Mouse (Mus musculus) adrenal gland (tissue): ENCODE data around the gene Mrps11.

Experiments
- intact Hi-C: fragments of 180-260 bp; cut with DNase I; formaldehyde crosslinking; loops from one replicate; pipeline ENCODE4 v1.15.1; 2025

Mrps11 gene

DNA sequence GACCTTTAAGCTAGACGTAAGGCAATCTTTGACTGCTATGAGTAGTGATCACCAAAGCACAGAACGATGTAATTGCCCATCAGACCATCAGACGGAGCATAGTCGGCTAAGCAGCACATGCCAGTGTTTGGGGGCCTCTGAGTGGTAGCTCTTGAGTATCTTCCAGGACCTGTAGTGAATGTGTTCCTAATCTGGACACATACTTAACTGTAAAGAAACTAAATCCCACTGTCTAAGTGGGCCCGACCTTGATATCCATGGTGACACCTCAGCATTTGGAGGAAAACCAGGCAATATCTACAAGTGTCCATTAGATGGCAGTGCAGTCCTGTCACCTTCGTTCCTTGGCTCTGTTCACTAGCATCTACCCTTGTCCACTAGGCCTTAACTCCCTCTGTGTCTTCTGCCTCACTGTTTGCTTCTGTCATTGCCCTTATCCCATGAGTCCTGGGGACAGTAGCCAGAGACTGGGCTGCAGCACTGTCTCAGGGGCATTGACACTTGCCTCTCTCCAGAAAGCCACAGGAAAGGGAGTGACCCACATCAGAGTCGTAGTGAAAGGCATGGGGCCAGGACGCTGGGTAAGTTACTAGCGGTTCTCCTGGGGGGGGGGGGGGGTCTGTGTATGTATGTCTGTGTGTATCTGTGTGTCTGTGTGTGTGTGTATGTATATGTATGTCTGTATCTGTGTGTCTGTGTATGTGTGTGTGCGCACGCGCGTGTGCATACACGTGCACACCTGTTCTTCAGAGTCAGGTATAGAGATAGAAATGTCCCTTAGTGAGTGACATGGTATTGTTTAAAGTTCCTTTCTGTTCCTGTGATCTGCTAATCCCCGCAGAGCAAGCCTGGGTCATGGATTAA, 8.7 kb downstream of the Mrps11 start:
- intact Hi-C loops: loop anchor here (2.0 to 10.0 kb wide), 2 partner anchors 99 to 293 kb away; no protein-coding TSS in a partner anchor

DNA sequence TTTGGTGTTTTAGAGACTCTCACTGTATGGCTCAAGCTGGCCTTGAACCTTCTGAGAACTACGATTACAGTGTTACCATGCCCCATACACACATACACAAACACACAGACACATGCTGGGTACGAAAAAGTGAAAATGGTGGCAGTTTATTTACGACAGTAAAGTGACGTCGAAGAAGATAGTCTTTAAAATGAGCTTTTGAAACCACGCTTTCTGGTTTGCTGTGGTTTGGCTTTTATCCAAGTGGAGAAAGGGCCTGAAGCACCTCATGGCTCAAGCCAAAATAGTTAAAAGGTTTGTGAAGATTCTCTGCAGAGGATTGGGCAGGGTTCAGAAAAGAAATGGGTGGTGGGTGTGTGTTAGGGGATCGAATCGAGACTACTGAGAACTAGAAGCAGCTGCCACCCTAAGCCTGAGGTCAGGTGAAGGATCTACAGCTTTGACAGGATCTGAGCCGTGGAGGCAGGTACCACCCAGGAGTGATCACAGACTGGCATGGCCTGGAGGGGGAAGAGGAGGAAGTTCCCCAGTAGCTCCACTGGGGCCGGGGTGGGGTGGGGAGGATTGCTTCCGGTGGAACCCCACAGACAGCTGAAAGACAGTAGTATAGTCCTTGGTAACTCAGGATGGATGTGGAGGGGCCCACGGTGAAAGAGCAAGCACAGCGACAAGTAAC, 11.1 kb downstream of the Mrps11 start:
- intact Hi-C loops: loop anchor here (2.0 to 10.0 kb wide), 2 partner anchors 53 to 291 kb away; partner anchors contain the start of gene Det1

DNA sequence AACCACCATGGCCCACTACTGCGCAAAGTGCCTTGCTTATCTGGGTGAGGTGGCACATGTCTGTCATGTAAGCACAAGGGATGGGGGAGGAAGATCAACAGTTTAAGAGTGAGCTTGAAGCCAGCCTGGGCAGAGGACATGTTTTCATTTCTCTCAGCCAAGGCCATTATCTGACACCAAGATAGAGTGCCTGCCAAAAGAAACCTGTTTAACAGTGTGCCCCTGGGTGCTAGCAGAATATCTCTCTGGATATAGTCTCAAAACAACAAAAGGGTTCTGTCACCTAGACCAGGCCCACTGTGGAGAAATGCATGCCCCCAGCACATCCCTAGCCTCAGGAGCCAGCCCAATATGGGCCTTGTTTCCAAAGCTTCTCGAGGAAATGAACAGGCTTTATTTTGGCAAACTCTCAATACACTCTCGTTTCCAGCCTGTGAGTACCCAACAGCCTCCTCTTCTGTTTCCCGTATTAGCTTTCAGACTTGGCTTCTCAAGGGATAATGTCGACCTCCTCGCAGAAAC, 11.7 kb downstream of the Mrps11 start:
- intact Hi-C loops: loop anchor here (2.0 to 10.0 kb wide), 2 partner anchors 52 to 290 kb away; partner anchors contain the start of gene Det1

DNA sequence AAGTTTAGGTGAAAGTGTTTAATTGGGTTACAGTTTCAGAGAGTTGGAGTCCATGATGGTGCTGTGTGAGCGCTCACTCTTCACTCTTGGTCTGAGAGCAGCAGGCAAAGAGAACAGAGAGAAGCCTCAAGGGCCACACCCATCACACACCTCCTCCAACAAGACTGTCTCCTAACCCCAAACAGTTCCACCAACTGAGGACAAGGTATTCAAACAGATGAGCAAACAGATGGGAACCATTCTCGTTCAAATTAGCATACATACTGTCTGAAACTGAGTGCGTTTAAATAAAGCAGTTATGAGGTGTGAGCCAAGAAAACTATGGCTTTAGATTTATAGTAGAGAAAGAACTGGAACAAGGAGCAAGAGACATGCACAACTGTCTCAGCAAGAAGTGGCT, 13.7 kb downstream of the Mrps11 start:
- intact Hi-C loops: loop anchor here (10.0 kb wide), 1 partner anchor 288 kb away; no protein-coding TSS in a partner anchor

DNA sequence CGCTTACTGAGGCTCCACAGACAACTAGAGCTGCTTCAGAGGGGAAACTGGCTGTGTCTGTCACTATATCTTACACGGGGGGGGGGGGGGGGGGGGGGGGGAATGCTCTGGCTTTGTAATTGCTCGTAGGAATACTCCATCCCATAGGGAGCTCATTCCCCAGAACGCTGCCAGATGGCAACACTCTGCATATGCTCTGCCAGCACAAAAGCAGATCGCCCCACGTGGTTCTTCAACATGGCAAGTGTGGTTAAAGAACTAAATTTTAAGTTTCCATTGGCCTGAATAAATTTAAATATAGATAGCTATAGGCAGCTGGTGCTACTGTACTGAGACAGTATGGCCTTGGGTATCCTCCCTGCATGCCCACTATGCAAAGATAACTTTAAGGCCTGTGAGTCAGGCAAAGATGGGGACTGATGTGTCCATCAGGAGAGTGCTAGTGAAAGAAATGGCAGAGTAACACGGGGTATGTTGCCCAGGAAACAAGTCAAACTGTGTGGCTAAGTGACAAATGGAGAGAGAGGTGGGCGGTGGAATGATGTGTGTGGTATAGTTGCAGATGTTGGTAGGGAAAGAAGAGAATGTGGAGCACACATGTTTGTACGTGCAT, 15.0 kb downstream of the Mrps11 start:
- intact Hi-C loops: loop anchor here (10.0 kb wide), 1 partner anchor 287 kb away; no protein-coding TSS in a partner anchor

DNA sequence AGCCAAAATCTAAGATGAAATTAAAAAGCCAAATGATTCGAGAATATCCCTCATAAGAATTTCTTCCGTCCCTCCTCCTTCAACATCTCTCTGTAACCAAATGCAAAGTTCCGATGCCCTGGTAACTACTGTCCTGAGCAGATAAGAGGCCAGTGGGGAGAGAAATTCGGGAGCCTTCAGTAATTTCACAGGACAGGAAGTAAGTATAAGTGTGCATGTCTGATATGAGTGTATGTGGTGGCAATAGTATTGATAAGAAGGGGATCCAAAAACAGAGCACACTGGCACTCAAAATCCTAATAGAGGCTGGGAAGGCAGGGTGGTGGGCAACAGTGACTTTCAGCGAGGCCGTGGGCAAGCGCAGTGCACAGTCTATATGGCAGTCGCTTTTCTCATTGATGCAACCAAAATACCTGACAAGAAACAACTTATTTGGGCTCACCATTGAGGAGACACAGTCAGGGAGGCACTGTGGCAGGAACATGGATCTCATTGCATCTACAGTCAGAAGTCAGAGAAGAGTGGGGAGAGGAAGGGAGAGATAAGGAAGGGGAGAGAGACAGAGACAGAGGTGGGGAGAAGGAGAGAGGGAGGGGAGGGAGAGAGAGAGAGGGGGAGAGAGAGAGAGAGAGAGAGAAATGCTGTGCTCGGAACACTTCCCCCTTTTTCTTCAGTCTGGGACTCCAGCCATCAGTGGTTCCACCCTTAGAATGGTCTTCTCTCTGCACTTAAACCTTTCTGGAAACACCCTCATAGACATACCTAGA, 17.0 kb downstream of the Mrps11 start:
- intact Hi-C loops: loop anchor here (10.0 kb wide), 1 partner anchor 285 kb away; no protein-coding TSS in a partner anchor

DNA sequence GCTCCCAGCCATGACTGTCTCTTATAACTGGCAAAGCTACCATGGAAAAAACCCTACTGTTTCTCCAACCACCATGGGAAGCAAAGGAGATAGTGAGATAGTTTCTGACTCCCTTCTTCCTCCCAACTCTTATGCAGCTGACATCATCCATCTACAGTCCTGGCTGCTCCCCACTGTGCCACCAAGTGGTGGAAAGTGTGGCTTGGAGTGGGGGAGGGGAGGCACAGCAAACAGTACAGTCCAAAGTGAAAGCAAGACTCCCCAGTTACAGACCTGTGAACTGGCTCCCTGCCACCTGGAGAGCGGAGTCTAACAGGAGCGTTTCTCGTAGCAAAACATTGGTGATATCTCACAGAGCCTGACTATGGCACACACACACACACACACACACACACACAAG, 20.9 kb downstream of the Mrps11 start:
- intact Hi-C loops: no loop called here

DNA sequence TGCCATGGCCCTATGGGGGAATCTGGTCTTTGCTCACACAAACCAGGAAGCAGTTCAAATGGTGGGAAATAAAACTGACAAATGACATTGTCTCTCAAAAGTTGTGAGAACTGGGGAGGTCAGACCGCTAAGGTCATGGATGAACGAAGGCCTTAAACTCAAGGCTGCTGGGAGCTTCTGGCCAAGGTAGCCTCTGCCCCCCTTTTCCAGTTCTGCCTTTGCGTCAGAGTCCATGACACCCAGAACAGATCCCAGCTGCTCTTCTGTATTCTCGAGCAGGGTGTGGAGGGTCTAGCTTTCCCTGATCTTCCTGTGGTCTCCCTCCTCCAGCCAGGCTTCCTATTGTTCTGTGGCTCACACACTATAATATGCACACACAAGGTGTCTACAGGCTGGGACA, 24.3 kb downstream of the Mrps11 start:
- intact Hi-C loops: no loop called here

DNA sequence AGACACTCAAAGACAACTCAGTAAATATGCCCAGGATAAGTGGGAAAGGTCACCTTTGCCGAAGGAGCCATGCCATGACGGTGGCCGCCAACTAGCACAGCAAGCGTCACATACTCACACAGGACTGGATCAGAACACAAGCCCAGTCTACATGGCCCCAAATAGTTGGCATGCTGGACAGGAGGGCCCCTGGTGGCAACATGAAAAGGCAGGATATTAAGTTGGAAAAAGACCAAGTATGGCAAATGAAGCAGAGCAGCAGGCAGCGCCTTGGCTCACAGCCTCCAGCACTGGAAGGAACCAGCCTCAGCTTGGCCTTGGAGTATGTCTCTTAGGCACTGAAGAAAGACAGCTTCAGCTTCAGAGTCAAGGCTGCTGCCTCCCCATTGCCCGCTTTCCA, 30.9 kb downstream of the Mrps11 start:
- intact Hi-C loops: no loop called here

DNA sequence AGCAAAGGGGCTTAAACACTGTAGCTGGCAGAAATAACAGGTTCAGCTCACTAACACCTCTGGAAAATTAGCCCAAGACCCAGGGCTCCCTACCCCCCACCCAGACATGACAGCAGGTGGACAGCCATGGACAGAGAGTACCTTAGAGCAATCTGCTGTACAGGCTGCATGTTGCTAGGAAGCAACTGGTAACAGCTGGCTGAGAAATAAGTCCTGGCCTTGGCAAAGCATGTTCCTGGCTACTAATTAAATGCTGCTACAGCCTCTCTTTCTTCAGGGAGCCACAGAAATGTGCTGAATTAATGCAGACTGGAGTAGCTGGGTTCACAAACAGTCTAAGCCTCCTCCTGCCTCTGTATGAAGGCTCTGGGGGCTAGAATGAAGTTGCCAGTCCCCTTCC, 31.8 kb downstream of the Mrps11 start:
- intact Hi-C loops: no loop called here

DNA sequence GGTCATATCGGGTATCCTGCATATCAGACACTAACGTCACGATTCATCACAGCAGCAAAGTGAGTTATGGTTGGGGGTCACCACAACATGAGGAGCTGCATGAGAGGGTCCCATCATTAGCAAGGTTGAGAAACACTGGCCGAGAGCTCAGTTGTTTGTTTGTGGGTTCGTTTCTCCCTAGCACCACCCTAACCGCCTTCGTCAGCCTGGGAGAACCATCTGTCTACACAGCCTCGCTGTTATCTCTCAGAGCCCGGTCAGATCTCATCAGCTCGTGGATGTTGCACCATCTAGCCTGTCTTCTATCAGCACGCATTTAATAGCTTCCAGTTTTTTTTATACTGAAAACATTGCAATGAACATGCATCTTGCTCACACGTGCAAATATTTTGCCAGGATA, 35.4 kb downstream of the Mrps11 start:
- intact Hi-C loops: no loop called here

DNA sequence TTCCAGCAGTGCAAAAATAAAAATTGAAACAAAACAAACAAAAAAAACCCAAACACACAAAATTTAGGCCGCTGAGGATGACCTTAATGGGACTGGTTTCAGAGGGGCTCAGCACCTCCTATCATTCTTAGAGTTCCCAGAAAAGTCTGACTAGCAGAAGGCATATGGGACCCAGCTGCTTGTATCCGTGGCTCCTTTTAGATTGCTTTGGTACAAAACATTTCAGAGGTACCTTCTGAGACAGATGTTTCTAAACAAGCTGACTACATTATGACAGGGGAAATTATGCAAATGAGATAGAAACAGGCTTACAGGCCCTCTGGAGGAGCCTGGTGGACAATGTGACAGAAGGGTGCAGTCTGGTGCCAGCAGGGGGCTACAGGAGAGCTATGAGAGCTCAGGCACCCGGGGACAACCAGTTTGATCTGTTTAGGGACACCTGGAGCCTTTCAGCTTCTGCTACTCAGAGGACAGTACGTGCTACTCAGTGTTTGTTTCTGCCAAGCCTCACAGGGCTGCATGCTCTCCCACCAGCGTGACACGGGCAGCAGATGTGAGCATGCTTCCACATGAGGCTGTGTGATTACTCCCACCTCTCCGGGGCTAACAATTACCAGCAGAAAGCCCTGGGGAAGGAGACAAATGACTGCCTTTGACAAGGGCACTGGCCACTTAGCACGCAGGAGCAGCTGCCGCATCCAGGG, 43.9 kb downstream of the Mrps11 start:
- intact Hi-C loops: no loop called here

DNA sequence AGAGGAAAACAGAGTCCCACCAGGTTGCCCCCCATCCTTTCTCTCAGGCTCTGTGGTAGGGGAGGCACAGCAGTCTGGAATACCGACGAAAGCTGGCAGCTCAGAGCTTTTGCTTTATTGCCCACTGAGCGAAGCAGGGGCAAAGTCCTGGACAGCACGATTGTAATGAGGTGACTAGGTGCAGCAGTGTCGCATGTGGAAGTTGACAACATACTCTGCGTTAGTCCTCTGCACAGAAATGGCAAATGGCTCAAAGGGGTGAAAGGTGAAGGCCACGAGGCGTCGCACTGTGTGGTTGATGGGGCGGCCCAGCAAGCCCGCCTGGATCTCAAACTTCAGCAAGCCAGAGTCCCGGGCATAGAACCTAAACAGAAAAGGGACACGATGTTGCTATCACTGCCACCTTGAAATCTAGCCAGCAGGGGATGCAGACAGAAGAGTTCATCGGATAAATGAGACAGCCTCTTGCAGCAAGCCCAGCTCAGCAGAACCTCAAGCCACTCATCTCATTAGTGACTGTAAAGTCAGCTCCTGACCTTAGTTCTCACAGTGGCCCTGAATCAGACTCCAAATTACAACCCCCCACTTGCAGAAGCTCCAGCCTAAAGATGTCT, 44.9 kb downstream of the Mrps11 start:
- intact Hi-C loops: no loop called here

DNA sequence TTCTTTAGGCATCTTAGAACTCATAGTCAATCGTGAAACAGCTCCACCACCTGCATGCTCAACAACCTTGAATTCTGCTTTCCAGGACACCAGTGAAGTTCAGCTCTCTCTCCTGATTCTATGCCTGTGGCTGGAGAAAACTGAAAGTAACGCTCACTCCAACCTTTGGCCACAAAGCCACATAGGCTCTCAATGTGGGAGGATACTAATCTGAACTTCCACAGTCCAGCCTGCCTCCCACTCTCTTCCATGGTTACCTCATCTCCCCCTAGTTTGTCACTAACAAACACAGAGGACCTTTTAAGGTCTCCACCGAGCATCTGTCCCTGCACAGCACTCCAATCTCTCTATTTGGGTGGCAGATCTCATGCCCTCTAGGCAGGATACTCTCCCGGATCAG, 52.7 kb downstream of the Mrps11 start:
- intact Hi-C loops: no loop called here

DNA sequence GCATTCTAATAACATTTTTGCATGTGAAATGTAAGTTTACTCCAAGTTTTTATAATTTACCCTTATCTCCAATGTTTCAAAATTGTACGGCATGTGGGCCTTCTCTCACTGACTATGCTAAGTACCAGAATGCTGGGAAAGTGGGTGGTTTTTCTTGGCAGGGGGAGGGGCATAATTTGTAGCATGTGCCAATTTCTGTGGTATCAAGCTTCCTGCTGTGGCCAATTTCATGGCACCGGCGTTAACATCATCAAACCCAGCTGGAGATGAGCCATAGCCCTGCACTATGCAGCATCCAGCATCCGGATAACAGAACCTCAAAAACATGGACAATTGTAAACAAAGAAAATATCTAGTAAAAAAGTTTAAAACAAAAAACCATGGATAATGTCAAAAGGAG, 54.3 kb downstream of the Mrps11 start:
- intact Hi-C loops: no loop called here

DNA sequence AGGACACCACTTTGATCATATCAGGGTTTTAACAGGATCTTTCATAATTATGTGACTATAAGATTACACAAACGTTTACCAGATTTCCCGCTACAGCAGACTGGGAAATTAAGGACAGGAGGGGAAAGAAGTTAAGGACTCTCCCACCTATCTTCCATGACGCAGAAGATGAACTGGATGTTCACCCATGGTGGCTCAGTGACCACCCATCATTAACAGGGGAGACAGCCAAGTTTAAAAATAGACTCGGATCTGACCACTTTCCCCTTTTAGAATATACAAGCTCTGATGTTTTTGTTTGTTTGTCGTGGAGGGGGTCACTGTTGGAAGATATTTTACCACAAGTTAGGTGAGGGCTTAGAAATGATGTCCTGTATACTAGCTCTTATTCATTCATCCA, 58.7 kb downstream of the Mrps11 start:
- intact Hi-C loops: no loop called here
